Mouse (Mus musculus): ENCODE data around the gene Slk. TPM values are rescaled to one million over a fixed set of nuclear protein-coding genes. Genes with fewer than 3 reads are reported as not detected.

Slk gene
- polyA plus RNA-seq (2014; fragmentation: Nextera tagmentation; extraction: Ambion mirVana): 8.2 and 8.5 TPM in 2 replicates

- Histone ChIP-seq H3K9ac (ENCODE audit: low read length) (peak within 1 kb of the TSS; percentile 88), H3K4me3 (ENCODE audit: low read depth, low read length) (peak within 1 kb of the TSS; percentile 70), H3K36me3 (ENCODE audit: control insufficient read depth, insufficient read depth, low read length) (no peaks in the 10 kb centered on the region), H3K4me1 (ENCODE audit: control insufficient read depth, insufficient read depth, low read length) (peaks cover 13% of the 10 kb centered on the region), H3K9me3 (replicated peaks; ENCODE audit: control insufficient read depth, low read length) (no peaks in the 10 kb centered on the region), H3K27me3 (replicated peaks; ENCODE audit: control insufficient read depth, insufficient read depth, low read length) (no peaks in the 10 kb centered on the region), H3K27ac (ENCODE audit: low read depth, low read length) (peak within 1 kb of the TSS; percentile 94), H3K4me2 (ENCODE audit: low read length) (peak within 1 kb of the TSS; percentile 58)
- WGBS: under 1% methylated on average over 74 of the region's 83 CpGs
- DNase-seq (ENCODE audit: low spot score) (peak; percentile 89), ATAC-seq (peak; percentile 96)
Measured at GRCm38 (mm10) chr19:47579225-47579787, at the start of gene Slk. Gene Slk (plus strand): TSS chr19:47579678.

- no peak overlapping the region for H3K27ac ChIP-seq (ENCODE audit: low read depth, low read length)
- H3K27me3 ChIP-seq (replicated peaks; ENCODE audit: control insufficient read depth, insufficient read depth, low read length): no peaks in the 10 kb centered on the region
- 85% methylated on average over 5 of the region's 5 CpGs for WGBS
Measured at GRCm38 (mm10) chr19:47531309-47531708, 48.2 kb upstream of the Slk start.

GRCm38 (mm10) chr19:47532449-47532848, 47.0 kb upstream of the Slk start:
- H3K4me1 ChIP-seq (ENCODE audit: control insufficient read depth, insufficient read depth, low read length): peaks cover 2% of the 10 kb centered on the region
- ATAC-seq (no peak), DNase-seq (ENCODE audit: low spot score) (no peak)
- no peaks in the 10 kb centered on the region for H3K27me3 ChIP-seq (replicated peaks; ENCODE audit: control insufficient read depth, insufficient read depth, low read length)
- no peak overlapping the region for H3K4me2 ChIP-seq (ENCODE audit: low read length)
- H3K9ac ChIP-seq (ENCODE audit: low read length): no peak overlapping the region
- H3K4me3 ChIP-seq (ENCODE audit: low read depth, low read length): no peak overlapping the region
- H3K27ac ChIP-seq (ENCODE audit: low read depth, low read length): no peak overlapping the region
- H3K9me3 ChIP-seq (replicated peaks; ENCODE audit: control insufficient read depth, low read length): no peaks in the 10 kb centered on the region
- WGBS: 90% methylated on average over 3 of the region's 3 CpGs
- peaks cover 9% of the 10 kb centered on the region; the same call in 1 of the 2 replicates for H3K36me3 ChIP-seq (ENCODE audit: control insufficient read depth, insufficient read depth, low read length)

More at GRCm38 (mm10) chr19:47531309-47531708, 48.2 kb upstream of the Slk start:
- ATAC-seq (no peak), DNase-seq (ENCODE audit: low spot score) (no peak)
- Histone ChIP-seq H3K36me3 (ENCODE audit: control insufficient read depth, insufficient read depth, low read length) (peaks cover 10% of the 10 kb centered on the region; the same call in 1 of the 2 replicates), H3K4me1 (ENCODE audit: control insufficient read depth, insufficient read depth, low read length) (no peaks in the 10 kb centered on the region), H3K4me3 (ENCODE audit: low read depth, low read length) (no peak overlapping the region), H3K9ac (ENCODE audit: low read length) (no peak overlapping the region), H3K9me3 (replicated peaks; ENCODE audit: control insufficient read depth, low read length) (no peaks in the 10 kb centered on the region), H3K4me2 (ENCODE audit: low read length) (no peak overlapping the region)

- DNase-seq (ENCODE audit: low spot score): no peak
- 60% methylated on average over 1 of the region's 1 CpGs for WGBS
- Histone ChIP-seq H3K36me3 (ENCODE audit: control insufficient read depth, insufficient read depth, low read length) (0 out of 2 replicates have a peak, but pooled peaks cover 2% of the 10 kb centered on the region), H3K27ac (ENCODE audit: low read depth, low read length) (no peak overlapping the region), H3K4me2 (ENCODE audit: low read length) (no peak overlapping the region), H3K4me3 (ENCODE audit: low read depth, low read length) (no peak overlapping the region), H3K27me3 (replicated peaks; ENCODE audit: control insufficient read depth, insufficient read depth, low read length) (no peaks in the 10 kb centered on the region), H3K9ac (ENCODE audit: low read length) (no peak overlapping the region), H3K4me1 (ENCODE audit: control insufficient read depth, insufficient read depth, low read length) (peaks cover 4% of the 10 kb centered on the region), H3K9me3 (replicated peaks; ENCODE audit: control insufficient read depth, low read length) (no peaks in the 10 kb centered on the region)
- ATAC-seq: no peak
Measured at GRCm38 (mm10) chr19:47534131-47534530, 45.3 kb upstream of the Slk start.

GRCm38 (mm10) chr19:47536521-47537299, 42.8 kb upstream of the Slk start:
- Histone ChIP-seq H3K4me2 (ENCODE audit: low read length) (peak overlapping the region; percentile 75), H3K4me1 (ENCODE audit: control insufficient read depth, insufficient read depth, low read length) (peaks cover 4% of the 10 kb centered on the region), H3K9ac (ENCODE audit: low read length) (peak overlapping the region; percentile 65), H3K27me3 (replicated peaks; ENCODE audit: control insufficient read depth, insufficient read depth, low read length) (no peaks in the 10 kb centered on the region), H3K9me3 (replicated peaks; ENCODE audit: control insufficient read depth, low read length) (no peaks in the 10 kb centered on the region), H3K36me3 (ENCODE audit: control insufficient read depth, insufficient read depth, low read length) (0 out of 2 replicates have a peak, but pooled peaks cover 2% of the 10 kb centered on the region), H3K4me3 (ENCODE audit: low read depth, low read length) (peak overlapping the region; percentile 43), H3K27ac (ENCODE audit: low read depth, low read length) (peak overlapping the region; percentile 22; the same call in 1 of the 2 replicates)
- ATAC-seq (peak; percentile 99), DNase-seq (ENCODE audit: low spot score) (peak; percentile 99)
- 4% methylated on average over 39 of the region's 39 CpGs for WGBS

GRCm38 (mm10) chr19:47537300-47537792, 42.1 kb upstream of the Slk start, which contains the start of gene Stn1:
Gene Stn1 (minus strand): TSS chr19:47537507.
- H3K4me1 ChIP-seq (ENCODE audit: control insufficient read depth, insufficient read depth, low read length): peaks cover 4% of the 10 kb centered on the region
- H3K9ac ChIP-seq (ENCODE audit: low read length): peak within 1 kb of the TSS; percentile 65
- WGBS: 4% methylated on average over 10 of the region's 10 CpGs
- H3K4me2 ChIP-seq (ENCODE audit: low read length): peak within 1 kb of the TSS; percentile 75
- H3K27me3 ChIP-seq (replicated peaks; ENCODE audit: control insufficient read depth, insufficient read depth, low read length): no peaks in the 10 kb centered on the region
- peak within 1 kb of the TSS; percentile 22; the same call in 1 of the 2 replicates for H3K27ac ChIP-seq (ENCODE audit: low read depth, low read length)
- no peaks in the 10 kb centered on the region for H3K9me3 ChIP-seq (replicated peaks; ENCODE audit: control insufficient read depth, low read length)
- 0 out of 2 replicates have a peak, but pooled peaks cover 2% of the 10 kb centered on the region for H3K36me3 ChIP-seq (ENCODE audit: control insufficient read depth, insufficient read depth, low read length)
- DNase-seq (ENCODE audit: low spot score) (no peak), ATAC-seq (peak; percentile 42; the same call in 1 of the 2 replicates)
- peak within 1 kb of the TSS; percentile 43 for H3K4me3 ChIP-seq (ENCODE audit: low read depth, low read length)

- 85% methylated on average over 6 of the region's 6 CpGs for WGBS
- H3K9ac ChIP-seq (ENCODE audit: low read length): no peak overlapping the region
- ATAC-seq: no peak
Measured at GRCm38 (mm10) chr19:47537879-47538278, 41.6 kb upstream of the Slk start.

GRCm38 (mm10) chr19:47538801-47539200, 40.7 kb upstream of the Slk start:
- H3K36me3 ChIP-seq (ENCODE audit: control insufficient read depth, insufficient read depth, low read length): 0 out of 2 replicates have a peak, but pooled peaks cover 2% of the 10 kb centered on the region
- H3K9ac ChIP-seq (ENCODE audit: low read length): no peak overlapping the region
- no peak overlapping the region for H3K4me2 ChIP-seq (ENCODE audit: low read length)
- WGBS: 31% methylated on average over 6 of the region's 6 CpGs
- H3K27me3 ChIP-seq (replicated peaks; ENCODE audit: control insufficient read depth, insufficient read depth, low read length): no peaks in the 10 kb centered on the region
- ATAC-seq (no peak), DNase-seq (ENCODE audit: low spot score) (no peak)
- no peaks in the 10 kb centered on the region for H3K9me3 ChIP-seq (replicated peaks; ENCODE audit: control insufficient read depth, low read length)
- peaks cover 4% of the 10 kb centered on the region for H3K4me1 ChIP-seq (ENCODE audit: control insufficient read depth, insufficient read depth, low read length)
- H3K4me3 ChIP-seq (ENCODE audit: low read depth, low read length): no peak overlapping the region
- no peak overlapping the region for H3K27ac ChIP-seq (ENCODE audit: low read depth, low read length)

More at GRCm38 (mm10) chr19:47537879-47538278, 41.6 kb upstream of the Slk start:
- Histone ChIP-seq H3K27ac (ENCODE audit: low read depth, low read length) (no peak overlapping the region), H3K9me3 (replicated peaks; ENCODE audit: control insufficient read depth, low read length) (no peaks in the 10 kb centered on the region), H3K27me3 (replicated peaks; ENCODE audit: control insufficient read depth, insufficient read depth, low read length) (no peaks in the 10 kb centered on the region), H3K36me3 (ENCODE audit: control insufficient read depth, insufficient read depth, low read length) (0 out of 2 replicates have a peak, but pooled peaks cover 2% of the 10 kb centered on the region), H3K4me3 (ENCODE audit: low read depth, low read length) (no peak overlapping the region), H3K4me1 (ENCODE audit: control insufficient read depth, insufficient read depth, low read length) (peaks cover 4% of the 10 kb centered on the region), H3K4me2 (ENCODE audit: low read length) (peak overlapping the region; percentile 75; the same call in 1 of the 2 replicates)
- no peak for DNase-seq (ENCODE audit: low spot score)
